Mouse (Mus musculus) B cell, adult 2 months (primary cell): ENCODE data around the gene Neurod6.

Source experiments
- DNase-seq, 2 experiments: peaks; one replicate each; pipeline ENCODE4 v3.0.0; 2022

Gene Neurod6

DNA sequence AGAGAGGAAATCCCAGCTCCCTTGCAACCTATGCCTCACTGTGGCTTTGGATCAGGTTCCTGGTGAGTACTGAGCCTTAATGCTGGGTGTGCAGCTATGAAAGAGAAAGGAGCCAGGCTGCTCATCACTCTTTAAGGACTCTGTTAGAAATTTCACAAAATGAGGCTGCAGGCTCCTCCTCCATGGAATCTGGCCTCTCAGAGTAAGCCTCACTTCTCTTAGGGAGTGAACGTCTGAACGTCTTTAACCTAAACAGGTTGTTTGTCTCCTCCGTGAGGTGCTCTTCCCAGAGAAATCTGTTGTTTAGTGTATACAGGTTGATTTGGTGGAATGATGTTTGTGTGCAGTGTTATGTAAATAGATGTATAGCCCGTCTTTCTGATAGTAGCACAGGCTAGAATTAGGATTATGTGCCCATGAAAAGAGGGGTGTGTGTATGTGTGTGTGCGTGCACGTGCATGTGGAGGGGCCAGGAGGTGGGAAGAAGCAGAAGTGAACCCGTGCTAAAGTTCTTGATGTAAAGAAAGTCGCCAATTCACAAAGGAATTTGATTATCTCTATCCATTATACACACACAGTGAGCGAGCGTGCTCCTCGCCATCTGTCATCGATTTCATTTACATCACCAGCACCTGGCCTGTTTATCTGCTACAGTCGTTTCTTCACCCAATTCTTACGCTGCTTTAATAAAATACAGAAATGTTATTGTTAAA, 34.8 kb downstream of the Neurod6 start:
- no peak for DNase-seq

DNA sequence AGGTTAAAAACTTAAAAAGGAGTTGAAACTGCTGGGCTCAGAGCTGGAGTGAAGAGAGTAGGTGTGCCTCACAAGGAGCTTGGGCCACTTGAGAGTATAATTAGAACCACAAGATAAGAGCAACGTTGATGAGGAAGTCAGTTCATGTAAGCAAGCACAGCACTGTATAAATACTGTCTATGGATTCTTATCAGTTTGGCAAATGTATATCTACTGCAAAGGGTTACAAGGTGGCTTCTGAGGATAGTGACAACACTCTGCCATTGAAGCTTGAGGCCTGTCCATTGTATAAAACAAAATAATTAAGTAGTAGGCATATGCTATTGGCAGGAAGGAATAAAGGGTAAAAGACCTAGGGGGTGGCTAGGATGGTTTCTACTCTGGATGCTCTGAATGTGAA, 46.4 kb downstream of the Neurod6 start:
- DNase-seq = no peak
